Mouse (Mus musculus): ENCODE data around the gene Hpgd.

DNA sequence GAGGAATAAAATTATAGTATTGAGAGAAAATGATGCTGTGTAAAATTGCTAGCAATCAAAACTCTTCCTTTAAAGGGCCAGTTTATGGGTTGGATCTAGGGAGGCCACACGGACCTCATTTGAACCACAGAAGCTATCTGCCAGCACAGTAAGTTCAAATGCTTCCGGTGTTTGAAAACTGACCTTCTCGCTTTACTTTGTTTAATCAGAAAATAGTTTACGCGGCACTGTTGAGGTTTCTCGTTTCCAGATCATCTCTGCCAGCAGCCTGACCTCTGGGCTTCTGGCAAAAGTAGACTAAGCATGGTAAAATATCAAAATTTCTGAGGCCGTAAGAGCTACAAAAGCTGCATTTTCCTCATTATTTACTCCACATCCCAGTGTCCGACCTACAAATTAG lies 42.4 kb downstream of the Hpgd start:
- TF ChIP-seq CTCF (conservative IDR thresholded peaks at IDR 0.05 in 1 of 2, IDR thresholded peaks at IDR 0.05 in 1 of 2; ENCODE audit: low read depth in 2 of 2, low read length in 2 of 2) (no peak), E2F4 (IDR thresholded peaks at IDR 0.05; ENCODE audit: insufficient replicate concordance, low read depth, low read length) (no peak), ZNF384 (IDR thresholded peaks at IDR 0.05; ENCODE audit: low read depth, low read length) (no peak), NRF1 (IDR thresholded peaks at IDR 0.05; ENCODE audit: low read depth, low read length) (no peak), POLR2AphosphoS2 (IDR thresholded peaks at IDR 0.05; ENCODE audit: low read depth, low read length) (no peak), USF1 (IDR thresholded peaks at IDR 0.05; ENCODE audit: low read depth, low read length) (no peak)

All from CH12.LX (cell line).